Mouse (Mus musculus) E14TG2a.4 (cell line): ENCODE data around the gene Ufc1.

Source experiments
- CTCF ChIP-seq: conservative IDR thresholded peaks from 2 replicates; pipeline ENCODE4 v1.5.1; 2014; ENCODE audit warnings: low read length
- NANOG ChIP-seq: IDR thresholded peaks from 2 replicates; pipeline ENCODE4 v1.6.1; 2014; ENCODE audit warnings: borderline replicate concordance, low read length, mixed read lengths
- POU5F1 ChIP-seq: IDR thresholded peaks from 2 replicates; pipeline ENCODE4 v1.6.1; 2014; ENCODE audit warnings: low read length, borderline replicate concordance

DNA sequence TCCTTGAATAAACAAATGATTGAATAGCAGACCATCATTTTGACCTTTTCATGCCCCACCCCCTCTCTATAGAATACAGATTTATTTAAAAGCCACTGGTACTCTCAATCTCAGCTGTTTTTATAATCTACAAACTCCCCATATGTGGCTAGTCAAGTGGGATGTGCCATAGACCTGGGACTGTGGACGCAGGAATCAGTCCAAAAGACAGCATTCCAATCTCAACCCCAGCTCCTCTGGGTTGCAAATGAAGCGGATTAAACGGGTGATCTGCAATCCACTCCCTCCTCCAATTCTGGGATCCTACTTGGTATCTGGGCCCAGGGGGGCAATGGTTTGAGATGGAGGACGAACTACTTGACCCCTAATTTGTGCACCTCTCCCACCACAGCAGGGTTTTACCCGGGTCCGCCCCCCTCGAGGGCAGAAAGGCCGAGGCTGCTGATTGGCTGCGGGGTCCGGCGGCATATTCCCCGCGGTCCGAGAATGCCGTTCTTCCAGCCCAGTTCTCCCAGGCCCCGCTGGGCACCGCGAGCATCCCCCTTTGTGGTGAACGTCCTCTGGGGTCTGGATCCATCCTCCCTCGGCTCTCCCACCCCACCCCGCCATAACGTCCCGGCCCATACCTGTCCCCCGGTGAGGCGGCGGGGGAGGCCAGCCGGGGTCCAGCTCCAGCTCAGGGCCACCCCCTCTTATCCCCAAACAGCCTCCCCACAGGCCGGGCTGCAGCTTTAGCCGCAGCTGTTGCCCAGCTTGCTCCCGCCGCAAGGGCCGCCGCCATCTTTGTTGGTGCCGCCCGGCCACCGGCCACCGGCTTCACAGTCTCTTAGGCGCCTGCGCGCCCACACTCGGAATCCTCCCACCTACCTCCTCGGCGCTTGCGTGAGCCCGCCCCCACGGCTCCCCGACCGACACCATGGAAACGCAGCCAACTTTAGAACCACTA lies 7.4 kb downstream of the Ufc1 start, which contains the start of gene Usp21:
- TF ChIP-seq CTCF (no peak), NANOG (no peak), POU5F1 (no peak)
